Mouse (Mus musculus) mesoderm, embryonic 11.5 days (tissue): ENCODE measurements at regions not wholly inside any gene's neighbourhood (a gene's known extent, or its start where the extent isn't known, plus 50 kb on each side); places are given as distances from the start of the nearest gene placed in this dataset.

Source experiments
- DNase-seq: peaks from one replicate; pipeline ENCODE4 v3.0.0-alpha.2; 2012; ENCODE audit warnings: low read depth, low spot score

GRCm38 (mm10) chr8:92302694-92303093 is 54.7 kb upstream of the Irx5 start:
- DNase-seq, result no peak

- no peak for DNase-seq
Measured at GRCm38 (mm10) chr8:92301029-92301428, 56.4 kb upstream of the Irx5 start.

GRCm38 (mm10) chr8:92286841-92287811 is 70.3 kb upstream of the Irx5 start:
- DNase-seq, result peak; percentile 68

- no peak for DNase-seq
Measured at GRCm38 (mm10) chr8:92275755-92276154, 81.7 kb upstream of the Irx5 start.

GRCm38 (mm10) chr8:92272726-92273125 is 84.7 kb upstream of the Irx5 start:
- no peak for DNase-seq

DNA sequence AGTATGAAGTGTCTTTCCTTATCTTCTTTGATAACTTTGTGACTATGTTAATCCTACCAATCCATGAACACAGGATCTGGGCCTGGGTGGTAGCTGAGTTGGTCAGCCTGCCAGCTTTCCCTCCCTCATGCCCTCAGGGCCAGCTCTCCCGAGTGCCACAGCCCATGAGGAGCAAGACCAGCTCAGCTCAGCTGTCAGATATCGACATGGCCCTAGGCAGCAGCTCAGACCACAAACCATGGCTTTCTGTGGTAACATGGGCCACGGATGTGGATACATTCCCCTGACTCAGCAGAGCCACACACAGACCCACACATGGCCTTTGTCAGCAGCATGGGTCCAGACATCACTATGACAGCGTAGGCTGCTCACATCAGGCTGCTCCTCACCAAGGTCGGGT is 85.4 kb upstream of the Irx5 start:
- DNase-seq, result no peak

DNA sequence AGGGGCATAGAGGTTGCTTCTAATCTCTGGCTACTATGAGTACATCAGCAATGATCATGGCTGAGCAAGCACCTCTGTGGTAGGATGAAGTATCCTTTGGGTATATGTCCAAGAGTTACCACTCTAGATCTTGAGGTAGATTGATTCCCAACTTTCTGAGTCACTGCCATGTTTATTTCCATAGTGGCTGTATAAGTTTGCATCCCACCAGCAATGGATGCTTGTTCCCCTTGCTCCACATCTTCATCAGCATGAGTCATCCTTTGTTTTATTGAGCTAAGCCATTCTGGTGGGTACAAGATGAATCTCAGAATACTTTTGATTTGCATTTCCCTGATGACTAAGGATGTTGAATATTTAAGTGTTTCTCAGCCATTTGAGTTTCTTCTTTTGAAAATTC is 86.8 kb upstream of the Irx5 start:
- DNase-seq, result no peak

- no peak for DNase-seq
Measured at GRCm38 (mm10) chr8:92267415-92267814, 90.0 kb upstream of the Irx5 start.

GRCm38 (mm10) chr8:92260056-92260455 is 97.4 kb upstream of the Irx5 start:
- DNase-seq, result no peak

GRCm38 (mm10) chr8:92258258-92258657 is 99.2 kb upstream of the Irx5 start:
- DNase-seq, result no peak

- DNase-seq, result no peak
Measured at GRCm38 (mm10) chr8:92252597-92253375, 104.6 kb upstream of the Irx5 start.

- no peak for DNase-seq
Measured at GRCm38 (mm10) chr8:92246301-92246700, 111.1 kb upstream of the Irx5 start.

DNA sequence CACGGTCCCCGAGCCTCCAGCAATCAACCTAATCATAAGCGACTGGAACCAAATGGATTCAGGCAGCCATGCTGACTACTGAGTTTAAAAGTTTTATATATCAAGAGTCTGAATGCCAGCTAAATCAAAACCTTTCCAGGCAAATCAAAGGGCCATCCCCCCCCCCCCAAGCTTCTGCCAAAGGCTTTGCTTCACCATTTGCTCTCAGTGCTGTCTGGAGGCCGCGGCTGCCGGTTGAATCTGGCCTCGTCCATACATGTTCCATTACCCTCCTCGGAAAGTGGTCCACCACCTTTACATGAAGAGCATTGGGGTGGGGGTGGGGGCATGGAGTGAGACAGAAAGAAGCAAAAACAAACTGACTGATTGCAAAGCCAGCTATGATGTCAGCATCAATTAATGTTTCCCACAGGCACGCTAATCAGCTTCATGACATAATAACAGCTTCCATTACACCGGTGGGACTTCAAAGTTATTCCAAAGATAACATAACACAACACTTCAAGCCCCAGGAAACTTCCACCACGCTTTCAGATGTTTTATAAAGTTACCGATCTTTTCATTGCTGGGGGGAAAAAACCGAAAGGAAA is 116.6 kb upstream of the Irx5 start:
- no peak for DNase-seq

DNA sequence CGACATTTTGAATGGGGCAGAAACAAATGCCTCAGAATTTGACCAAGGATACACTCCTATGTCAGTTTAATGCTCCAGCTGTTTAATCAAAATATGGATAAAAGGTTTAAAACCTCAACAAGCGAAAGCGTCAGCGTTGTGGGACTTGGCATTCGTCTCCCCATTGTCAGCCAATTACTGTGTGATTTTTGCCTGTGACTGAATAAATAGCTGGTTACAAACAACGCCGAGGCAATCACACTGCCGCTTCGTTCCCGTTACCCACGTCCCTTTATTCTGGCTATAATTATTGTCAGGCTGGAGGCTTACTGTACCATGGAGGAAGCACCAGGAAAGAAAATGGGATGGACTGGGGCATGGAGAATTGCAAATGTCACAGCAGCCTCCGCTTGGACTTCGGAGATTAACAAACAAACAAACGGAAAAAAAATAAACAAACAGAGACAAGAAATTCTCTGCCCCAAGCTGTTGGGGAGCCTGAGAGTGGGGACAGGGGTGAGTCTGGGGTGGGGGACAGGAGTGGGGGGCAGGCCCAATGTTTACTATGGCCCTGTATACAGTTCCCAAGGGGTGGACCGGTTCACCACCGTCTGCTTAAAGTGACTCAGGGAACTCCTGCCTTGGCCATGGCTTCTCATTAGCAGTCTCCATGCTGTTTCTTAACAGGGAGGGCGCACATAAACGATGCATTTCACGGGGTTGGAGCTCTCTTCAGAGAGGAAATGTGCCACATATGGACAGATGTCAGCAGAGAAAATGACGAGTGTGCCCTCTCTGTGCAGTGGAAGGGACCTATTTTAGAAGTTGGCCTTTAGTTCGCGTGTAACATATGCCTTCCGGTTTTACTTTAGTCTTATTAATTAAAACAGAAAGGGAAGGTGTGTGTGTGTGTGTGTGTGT is 125.8 kb upstream of the Irx5 start:
- DNase-seq, result no peak

- no peak for DNase-seq
Measured at GRCm38 (mm10) chr8:92229526-92229925, 127.9 kb upstream of the Irx5 start.

DNA sequence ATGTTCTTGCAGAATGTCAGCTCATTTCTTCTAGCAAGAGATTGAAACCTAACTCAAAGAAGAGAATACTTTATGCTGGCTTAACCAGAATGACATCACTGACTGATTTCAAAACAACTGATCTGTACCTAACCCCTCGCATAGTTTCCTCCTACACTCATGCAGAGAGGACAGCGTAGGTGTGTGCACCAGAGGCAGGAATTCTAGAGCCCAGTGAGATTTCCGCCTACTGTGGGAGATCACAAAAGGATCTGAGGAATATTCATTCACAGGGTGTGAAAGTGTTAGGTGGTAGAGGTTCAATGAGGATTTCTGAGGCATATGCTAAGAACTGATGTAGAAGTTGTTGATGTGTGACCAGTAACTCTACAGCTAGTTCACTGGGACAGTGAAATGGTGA is 132.5 kb upstream of the Irx5 start:
- no peak for DNase-seq

GRCm38 (mm10) chr8:92222992-92223391 is 134.4 kb upstream of the Irx5 start:
- no peak for DNase-seq

DNA sequence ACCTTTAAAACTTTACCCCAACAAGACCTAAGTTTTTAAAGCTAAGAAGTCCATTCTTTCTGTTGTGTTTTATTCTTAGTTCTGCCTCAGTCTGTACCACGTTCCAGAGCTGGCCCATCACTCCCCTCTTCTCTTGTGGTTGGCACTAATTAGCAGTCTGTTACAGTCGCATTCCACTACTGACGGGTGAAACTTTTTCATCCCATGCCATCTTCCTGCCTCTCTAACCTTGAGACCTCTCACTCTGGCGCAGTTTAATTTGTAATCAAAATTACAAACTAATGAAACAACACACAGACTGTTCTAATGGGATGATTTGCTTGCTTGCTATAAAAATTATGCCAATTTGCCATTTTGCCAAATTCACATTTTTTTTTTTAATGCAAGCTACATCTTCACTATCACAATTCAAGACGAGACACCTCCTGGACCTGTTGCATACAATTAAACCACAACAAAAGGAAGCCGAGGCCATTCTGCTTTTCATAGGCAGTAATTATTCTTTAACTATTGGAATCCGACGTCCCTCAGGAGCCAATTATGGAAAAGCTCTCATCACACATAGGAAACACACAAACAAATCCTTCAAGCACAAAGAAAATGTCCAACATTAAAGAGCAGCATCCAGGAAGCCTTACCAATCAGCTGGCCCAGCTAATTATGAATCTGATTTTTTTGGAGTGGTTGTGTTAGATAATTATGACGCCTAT is 138.1 kb upstream of the Irx5 start:
- DNase-seq, result no peak

DNA sequence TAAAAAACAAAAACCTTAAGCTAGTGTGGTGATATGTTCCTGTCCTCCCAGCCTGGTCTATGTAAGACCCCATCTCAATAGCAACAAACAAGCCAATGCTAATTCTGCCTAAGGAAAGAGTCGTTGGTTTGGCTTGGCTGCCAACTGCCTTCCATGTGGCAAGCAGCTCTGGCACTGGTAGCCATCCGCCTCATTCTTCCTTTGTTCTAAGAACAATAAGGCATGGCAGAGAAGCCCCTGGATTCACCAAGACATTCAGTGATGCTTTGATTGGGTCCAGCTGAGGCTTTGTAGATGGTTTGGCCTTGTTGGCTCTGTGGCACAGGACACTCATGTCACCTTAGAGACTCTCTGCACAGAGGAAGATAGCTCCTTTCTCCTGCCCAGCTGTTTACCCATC is 139.9 kb upstream of the Irx5 start:
- DNase-seq, result no peak

DNA sequence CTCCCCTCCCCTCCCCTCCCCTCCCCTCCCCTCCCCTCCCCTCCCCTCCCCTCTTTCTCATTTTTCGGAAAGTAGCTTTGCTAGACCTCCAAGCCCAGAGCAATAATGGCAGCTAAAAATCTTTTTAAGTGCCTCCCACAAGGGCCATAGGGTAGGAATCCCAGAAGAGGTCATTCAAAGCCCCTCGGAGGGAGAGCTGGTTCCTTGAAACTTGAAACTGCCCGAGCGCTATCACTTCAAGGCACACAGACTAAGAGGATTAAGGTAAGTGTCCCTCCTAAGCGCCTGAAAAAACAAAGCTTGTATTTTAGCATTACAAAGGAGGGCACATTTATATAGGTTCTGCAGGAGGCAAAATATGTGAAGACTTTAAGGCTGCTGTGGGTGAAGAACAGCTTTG is 141.2 kb upstream of the Irx5 start:
- no peak for DNase-seq
